Mouse (Mus musculus) bone marrow, adult 2 months (tissue): ENCODE measurements around the gene Stag1.

Experiments
- CTCF ChIP-seq: fragments of 200-500 bp; IDR thresholded peaks from 2 replicates; pipeline ENCODE4 v1.5.1; 2011; ENCODE audit warnings: low read length, control low read depth; ENCODE audit not compliant: control insufficient read depth, insufficient read depth
- POLR2A ChIP-seq: fragments of 200-500 bp; IDR thresholded peaks from 2 replicates; pipeline ENCODE4 v1.6.1; 2011; ENCODE audit warnings: low read depth, mild to moderate bottlenecking, control low read depth, low read length, borderline replicate concordance; ENCODE audit not compliant: control insufficient read depth

GRCm38 (mm10) chr9:100992191-100992590 lies 394.6 kb downstream of the Stag1 start:
- no peak for TF ChIP-seq POLR2A
- no peak for TF ChIP-seq CTCF
